In the genomic region with DNA sequence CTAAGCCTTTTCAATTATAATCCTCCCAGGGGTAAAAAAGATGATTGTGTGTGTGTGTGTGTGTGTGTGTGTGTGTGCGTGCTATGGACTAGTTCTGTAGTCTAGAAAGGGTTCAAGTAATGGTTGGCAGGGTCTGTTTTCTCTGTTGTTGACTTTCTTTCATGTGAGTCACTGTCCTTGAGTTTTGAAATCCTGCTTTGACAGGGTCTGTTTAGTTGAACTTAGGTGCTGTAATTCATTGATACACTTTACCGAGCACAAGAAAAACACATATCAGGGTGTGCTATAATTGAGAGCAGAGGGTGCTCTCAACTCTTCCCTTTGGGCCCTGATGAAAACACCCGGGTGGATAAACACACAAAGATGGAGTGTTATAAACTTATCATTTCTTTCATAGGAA, we compare ENCODE assay signal across 20 mouse cellular contexts.
DNase-seq lines count a peak whose midpoint lies in the region; ATAC-seq and TF ChIP-seq lines count a peak whose summit lies in the region.
"Had no signal": no experiment of that assay in that cellular context is flagged by ENCODE, and none has a peak within 500 bp of the region (broad histone marks: within the 10 kb centered on the region; RNA-seq: fewer than 3 reads in every experiment).

No protein-coding gene starts in this region.

- 85% methylated on average over 3 of the region's 3 CpGs for WGBS in forebrain, embryonic 10.5 days
- 82% methylated on average over 3 of the region's 3 CpGs for WGBS in forebrain, embryonic 12.5 days
- WGBS in heart, embryonic 15.5 days: 43% methylated on average over 3 of the region's 3 CpGs
- WGBS in kidney, embryonic 15.5 days: 40% methylated on average over 3 of the region's 3 CpGs
- 54% methylated on average over 3 of the region's 3 CpGs for WGBS in kidney, adult 2 months
- 64% methylated on average over 3 of the region's 3 CpGs for WGBS in liver, embryonic 15.5 days (ENCODE audit: insufficient replicate concordance)

- no peak for TF ChIP-seq POLR2A in kidney, adult 2 months (IDR thresholded peaks at IDR 0.05; ENCODE audit: low read depth, low read length)

- H3K9ac ChIP-seq in forebrain, embryonic 12.5 days: no peak overlapping the region
- H3K9ac ChIP-seq in heart, embryonic 15.5 days: no peak overlapping the region
- no peak overlapping the region for H3K9ac ChIP-seq in kidney, embryonic 15.5 days
- H3K9ac ChIP-seq in liver, embryonic 15.5 days: no peak overlapping the region
- H3K9ac ChIP-seq: embryonic facial prominence, embryonic 15.5 days; hindbrain, embryonic 14.5 days; intestine, embryonic 15.5 days had no signal

- no peak overlapping the region for H3K4me2 ChIP-seq in forebrain, embryonic 12.5 days
- peak overlapping the region; percentile 23; the same call in 1 of the 2 replicates for H3K4me2 ChIP-seq in heart, embryonic 15.5 days
- no peak overlapping the region for H3K4me2 ChIP-seq in kidney, embryonic 15.5 days
- H3K4me2 ChIP-seq in liver, embryonic 15.5 days: no peak overlapping the region
- H3K4me2 ChIP-seq: embryonic facial prominence, embryonic 15.5 days; hindbrain, embryonic 14.5 days; intestine, embryonic 15.5 days had no signal

- no peak for DNase-seq in forebrain, embryonic 10.5 days (ENCODE audit: extremely low spot score, low spot score)
- DNase-seq in heart, postnatal 10 days: no peak
- no peak for DNase-seq in kidney, adult 2 months
- DNase-seq in liver: no peak
- DNase-seq: adrenal gland, adult 8-10 months; B cell, adult 2 months; cerebellum, adult 11 months; cerebellum, adult 8-10 months; gastrocnemius, postnatal 10 days had no signal

- intact Hi-C loops in heart, postnatal 10 days (cut with DNase I): no loop called here

- ATAC-seq in forebrain, embryonic 12.5 days (ENCODE audit: low FRiP score): no peak
- ATAC-seq in heart, embryonic 15.5 days (replicated peaks; ENCODE audit: insufficient number of reproducible peaks, insufficient read depth, low FRiP score, low read depth): no peak
- peak; percentile 60; the same call in 1 of the 2 replicates for ATAC-seq in kidney, embryonic 15.5 days (replicated peaks; ENCODE audit: low FRiP score)
- ATAC-seq in liver, embryonic 15.5 days (ENCODE audit: insufficient read depth): no peak
- ATAC-seq: CD4-positive, CD25-positive, alpha-beta regulatory T cell, adult 4 months; forebrain, embryonic 16.5 days; intestine, embryonic 15.5 days had no signal

- no peaks in the 10 kb centered on the region for H3K9me3 ChIP-seq in forebrain, embryonic 10.5 days
- H3K9me3 ChIP-seq in forebrain, embryonic 12.5 days: no peaks in the 10 kb centered on the region
- H3K9me3 ChIP-seq in heart, embryonic 15.5 days (replicated peaks): no peaks in the 10 kb centered on the region
- no peaks in the 10 kb centered on the region for H3K9me3 ChIP-seq in kidney, embryonic 15.5 days (replicated peaks)
- H3K9me3 ChIP-seq in liver, embryonic 15.5 days (replicated peaks): no peaks in the 10 kb centered on the region
- H3K9me3 ChIP-seq: embryonic facial prominence, embryonic 15.5 days; G1E; intestine, embryonic 15.5 days had no signal

- TF ChIP-seq CTCF in kidney, adult 2 months (conservative IDR thresholded peaks at IDR 0.05; ENCODE audit: insufficient read depth, insufficient read length, low read depth, low read length): no peak

- no peaks in the 10 kb centered on the region for H3K27me3 ChIP-seq in forebrain, embryonic 10.5 days (ENCODE audit: poor library complexity, severe bottlenecking)
- H3K27me3 ChIP-seq in forebrain, embryonic 12.5 days: no peaks in the 10 kb centered on the region
- H3K27me3 ChIP-seq in heart, embryonic 15.5 days: no peaks in the 10 kb centered on the region
- H3K27me3 ChIP-seq in kidney, embryonic 15.5 days: no peaks in the 10 kb centered on the region
- H3K27me3 ChIP-seq in kidney, adult 2 months (replicated peaks; ENCODE audit: control insufficient read depth, insufficient read depth, low read length): no peaks in the 10 kb centered on the region
- H3K27me3 ChIP-seq in liver, embryonic 15.5 days: no peaks in the 10 kb centered on the region
- H3K27me3 ChIP-seq: embryonic facial prominence, embryonic 15.5 days; intestine, embryonic 15.5 days had no signal

- 0 out of 2 replicates have a peak overlapping the region, but pooled peaks have one; percentile 35 for H3K27ac ChIP-seq in forebrain, embryonic 10.5 days
- H3K27ac ChIP-seq in forebrain, embryonic 12.5 days: no peak overlapping the region
- peak overlapping the region; percentile 28 for H3K27ac ChIP-seq in heart, embryonic 15.5 days
- peak overlapping the region; percentile 49; the same call in 1 of the 2 replicates for H3K27ac ChIP-seq in kidney, embryonic 15.5 days
- no peak overlapping the region for H3K27ac ChIP-seq in kidney, adult 2 months (ENCODE audit: insufficient read depth, low read depth, low read length)
- peak overlapping the region; percentile 51 for H3K27ac ChIP-seq in liver, embryonic 15.5 days (replicated peaks)
- H3K27ac ChIP-seq: embryonic facial prominence, embryonic 15.5 days; hindbrain, embryonic 14.5 days; intestine, embryonic 15.5 days had no signal

- H3K36me3 ChIP-seq in forebrain, embryonic 10.5 days (replicated peaks): no peaks in the 10 kb centered on the region
- no peaks in the 10 kb centered on the region for H3K36me3 ChIP-seq in forebrain, embryonic 12.5 days (replicated peaks)
- no peaks in the 10 kb centered on the region for H3K36me3 ChIP-seq in heart, embryonic 15.5 days
- no peaks in the 10 kb centered on the region for H3K36me3 ChIP-seq in kidney, embryonic 15.5 days
- H3K36me3 ChIP-seq in kidney, adult 2 months (ENCODE audit: control insufficient read depth, insufficient read depth, low read length): no peaks in the 10 kb centered on the region
- no peaks in the 10 kb centered on the region for H3K36me3 ChIP-seq in liver, embryonic 15.5 days (replicated peaks)
- H3K36me3 ChIP-seq: embryonic facial prominence, embryonic 15.5 days; G1E; intestine, embryonic 15.5 days had no signal

- no peak overlapping the region for H3K4me3 ChIP-seq in forebrain, embryonic 10.5 days
- no peak overlapping the region for H3K4me3 ChIP-seq in forebrain, embryonic 12.5 days (replicated peaks)
- H3K4me3 ChIP-seq in heart, embryonic 15.5 days: no peak overlapping the region
- H3K4me3 ChIP-seq in kidney, embryonic 15.5 days (replicated peaks): no peak overlapping the region
- no peak overlapping the region for H3K4me3 ChIP-seq in kidney, adult 2 months (ENCODE audit: insufficient read depth, low read depth, low read length)
- H3K4me3 ChIP-seq in liver, embryonic 15.5 days (replicated peaks): no peak overlapping the region
- H3K4me3 ChIP-seq: embryonic facial prominence, embryonic 15.5 days; erythroblast, embryonic 14.5 days; intestine, embryonic 15.5 days had no signal

- peaks cover 16% of the 10 kb centered on the region for H3K4me1 ChIP-seq in forebrain, embryonic 10.5 days
- peaks cover 12% of the 10 kb centered on the region for H3K4me1 ChIP-seq in forebrain, embryonic 12.5 days
- peaks cover 39% of the 10 kb centered on the region for H3K4me1 ChIP-seq in heart, embryonic 15.5 days (replicated peaks)
- H3K4me1 ChIP-seq in kidney, embryonic 15.5 days: peaks cover 9% of the 10 kb centered on the region; the same call in 1 of the 2 replicates
- H3K4me1 ChIP-seq in kidney, adult 2 months (ENCODE audit: control insufficient read depth, insufficient read depth, low read length): 0 out of 2 replicates have a peak, but pooled peaks cover 2% of the 10 kb centered on the region
- H3K4me1 ChIP-seq in liver, embryonic 15.5 days (replicated peaks): no peaks in the 10 kb centered on the region

Comparison
In these comparisons a context has a peak if more than half of its experiments do, and no peak if none do; other contexts are left out.
1. H3K27ac ChIP-seq: peak in forebrain, embryonic 10.5 days (single experiment), heart, embryonic 15.5 days (single experiment), kidney, embryonic 15.5 days (single experiment) and liver, embryonic 15.5 days (single experiment); none in forebrain, embryonic 12.5 days (single experiment) and kidney, adult 2 months (single experiment).